8 mouse cellular contexts compared by ENCODE assay signal in genomic region chr16:85680351-85680750, GRCm38 (mm10).
DNase-seq lines count a peak whose midpoint lies in the region; ATAC-seq lines count a peak whose summit lies in the region.

No protein-coding gene starts in this region.

- ATAC-seq in embryonic facial prominence, embryonic 14.5 days (ENCODE audit: low read depth), result peak; percentile 92
- ATAC-seq in megakaryocyte, adult 5-6 weeks (ENCODE audit: poor library complexity, severe bottlenecking), result peak; percentile 60

- 34% methylated on average over 6 of the region's 6 CpGs for WGBS in heart, embryonic 10.5 days
- 34% methylated on average over 6 of the region's 6 CpGs for WGBS in embryonic facial prominence, embryonic 14.5 days

- peaks cover 6% of the 10 kb centered on the region; the same call in 1 of the 2 replicates for H3K4me1 ChIP-seq in heart, embryonic 10.5 days
- H3K4me1 ChIP-seq in embryonic facial prominence, embryonic 14.5 days (ENCODE audit: control insufficient read depth, insufficient read depth, low read length), result peaks cover 9% of the 10 kb centered on the region; the same call in 1 of the 2 replicates

- no peak overlapping the region for H3K4me2 ChIP-seq in embryonic facial prominence, embryonic 14.5 days (ENCODE audit: low read depth, low read length)

- no peaks in the 10 kb centered on the region for H3K9me3 ChIP-seq in heart, embryonic 10.5 days
- no peaks in the 10 kb centered on the region for H3K9me3 ChIP-seq in embryonic facial prominence, embryonic 14.5 days (ENCODE audit: control insufficient read depth, low read length)

- H3K27ac ChIP-seq in heart, embryonic 10.5 days, result 0 out of 2 replicates have a peak overlapping the region, but pooled peaks have one; percentile 11
- H3K27ac ChIP-seq in embryonic facial prominence, embryonic 14.5 days (replicated peaks; ENCODE audit: low read depth, low read length), result no peak overlapping the region

- DNase-seq in heart, embryonic 10.5 days (ENCODE audit: low spot score), result peak; percentile 76
- no peak for DNase-seq in heart, adult 18-20 months
- DNase-seq in NIH3T3 (ENCODE audit: low read depth), result peak; percentile 11
- DNase-seq in embryonic facial prominence, embryonic 14.5 days (ENCODE audit: low spot score), result peak; percentile 75
- no peak for DNase-seq in adrenal gland, postnatal 14 days
- DNase-seq in ovary, postnatal 10 days (ENCODE audit: low spot score), result no peak
- DNase-seq in lung, adult 18-20 months, result no peak

- no peaks in the 10 kb centered on the region for H3K27me3 ChIP-seq in heart, embryonic 10.5 days (ENCODE audit: insufficient read depth, poor library complexity, severe bottlenecking)
- no peaks in the 10 kb centered on the region for H3K27me3 ChIP-seq in embryonic facial prominence, embryonic 14.5 days (replicated peaks; ENCODE audit: control insufficient read depth, insufficient read depth, low read length)

- H3K36me3 ChIP-seq in heart, embryonic 10.5 days, result no peaks in the 10 kb centered on the region
- no peaks in the 10 kb centered on the region for H3K36me3 ChIP-seq in embryonic facial prominence, embryonic 14.5 days (ENCODE audit: control insufficient read depth, insufficient read depth, low read length)

- H3K9ac ChIP-seq in embryonic facial prominence, embryonic 14.5 days (ENCODE audit: low read depth, low read length), result no peak overlapping the region

- no peak overlapping the region for H3K4me3 ChIP-seq in heart, embryonic 10.5 days
- no peak overlapping the region for H3K4me3 ChIP-seq in embryonic facial prominence, embryonic 14.5 days (ENCODE audit: low read depth, low read length)

Comparison
In these comparisons a context has a peak if more than half of its experiments do, and no peak if none do; other contexts are left out.
1. DNase-seq: peak in heart, embryonic 10.5 days (single experiment), NIH3T3 (single experiment) and embryonic facial prominence, embryonic 14.5 days (single experiment); none in heart, adult 18-20 months (0 of 2), adrenal gland, postnatal 14 days (single experiment), ovary, postnatal 10 days (single experiment) and lung, adult 18-20 months (0 of 2).